Mouse (Mus musculus) stomach, postnatal 0 days (tissue): ENCODE data around the gene Trim37.

Experiments used
- CTCF ChIP-seq: IDR thresholded peaks from 2 replicates; pipeline ENCODE4 v1.5.1; 2016; ENCODE audit warnings: antibody characterized with exemption, low read depth, mild to moderate bottlenecking, moderate library complexity
- EP300 ChIP-seq: optimal IDR thresholded peaks from 2 replicates; pipeline ENCODE3; 2016; ENCODE audit warnings: antibody characterized with exemption

- TF ChIP-seq CTCF (no peak), EP300 (no peak)
Measured at GRCm38 (mm10) chr11:87087142-87087541, 39.7 kb upstream of the Trim37 start.
